Mouse (Mus musculus): ENCODE data around the gene Nap1l5.
"Not testable (repeated sequence)": the region's sequence is repeated elsewhere in the genome, so short reads cannot be mapped to it uniquely, and the experiment has no call there.

The Nap1l5 gene

DNA sequence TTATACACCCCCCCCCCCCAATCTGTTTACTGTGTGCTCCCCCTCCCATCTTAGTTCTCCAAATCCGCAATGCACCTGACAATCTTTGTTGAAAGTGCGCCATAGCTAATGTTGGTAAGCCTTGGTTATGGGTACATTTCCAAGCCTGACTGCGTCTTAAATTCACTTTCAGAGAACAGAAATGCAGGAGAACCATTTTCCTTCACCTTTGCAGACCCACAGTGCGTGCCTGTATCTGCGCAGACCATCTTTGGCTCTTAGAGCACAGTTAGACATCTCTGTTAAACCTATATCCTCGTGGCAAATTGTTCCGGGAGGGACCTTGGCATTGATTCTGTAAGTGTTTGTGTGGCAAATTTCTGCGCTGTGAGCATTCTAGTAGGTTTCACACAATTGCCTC is 460 bp upstream of the Nap1l5 start:
- no peak for DNase-seq (ENCODE audit: low read depth, low spot score)

DNA sequence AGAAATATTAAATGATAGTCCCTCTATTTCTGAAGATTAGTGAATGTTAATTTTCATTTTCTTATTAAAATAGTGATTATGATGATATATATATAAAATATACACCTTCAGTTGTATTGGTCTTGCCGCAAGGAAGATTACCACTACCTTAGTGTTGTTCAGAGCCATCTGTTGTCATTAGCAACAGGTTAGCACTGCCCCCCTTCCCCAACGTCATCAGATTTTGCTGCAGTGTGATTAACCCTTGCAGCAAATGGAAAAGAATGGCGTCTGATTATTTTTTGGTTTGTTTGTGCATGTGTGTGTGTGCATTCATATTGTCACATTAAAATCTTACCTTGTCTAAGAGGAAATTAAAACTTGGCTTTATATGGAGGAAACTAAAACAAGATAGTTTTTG is 2.3 kb downstream of the Nap1l5 start:
- no peak for DNase-seq (ENCODE audit: low read depth, low spot score)

DNA sequence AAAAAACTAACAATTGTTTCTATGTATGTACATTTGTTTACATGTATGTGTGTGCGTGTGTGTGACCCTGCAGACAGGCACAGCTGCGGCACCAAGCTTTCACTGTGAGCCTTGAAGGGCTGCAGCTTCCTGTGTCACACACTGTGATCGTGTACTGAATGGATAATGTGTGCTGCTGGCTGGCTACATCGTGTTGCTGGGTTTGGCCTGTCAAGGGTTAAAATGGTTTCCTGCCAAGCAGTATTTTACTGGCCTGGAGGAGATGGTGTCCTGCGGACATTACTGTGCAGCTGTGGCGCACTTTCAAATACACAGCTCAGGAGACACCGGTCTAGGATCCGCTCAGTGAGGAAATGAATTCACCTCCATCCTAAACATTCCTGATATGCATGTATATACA is 3.7 kb downstream of the Nap1l5 start:
- no peak for DNase-seq (ENCODE audit: low read depth, low spot score)

GRCm38 (mm10) chr6:58900536-58900935 is 6.3 kb downstream of the Nap1l5 start:
- DNase-seq (ENCODE audit: low read depth, low spot score), result no peak

- no peak for DNase-seq (ENCODE audit: low read depth, low spot score)
These were observed 7.8 kb downstream of the Nap1l5 start for GRCm38 (mm10) chr6:58899076-58899475.

GRCm38 (mm10) chr6:58896648-58897047 is 10.2 kb downstream of the Nap1l5 start:
- no peak for DNase-seq (ENCODE audit: low read depth, low spot score)

DNA sequence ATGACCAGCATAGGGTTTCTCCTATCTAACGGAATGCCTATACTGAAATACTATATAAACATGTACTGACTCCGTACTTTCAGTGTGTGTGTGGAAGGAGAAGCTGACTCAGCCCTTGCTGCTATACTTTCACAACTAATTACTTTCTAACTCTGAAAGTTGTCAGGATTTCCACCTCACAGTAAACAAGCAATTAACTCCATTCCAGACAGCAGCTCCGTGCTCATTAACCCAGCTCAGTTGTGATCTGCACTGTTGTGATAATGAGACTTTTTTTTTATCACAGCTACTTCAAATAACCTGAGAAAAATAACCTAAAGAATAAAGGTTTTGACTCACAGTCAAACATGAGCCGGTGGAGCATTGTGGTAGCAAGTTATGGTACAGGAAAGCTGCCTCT is 11.9 kb downstream of the Nap1l5 start:
- DNase-seq (ENCODE audit: low read depth, low spot score), result no peak

- DNase-seq (ENCODE audit: low read depth, low spot score), result no peak
These were observed 13.6 kb downstream of the Nap1l5 start for GRCm38 (mm10) chr6:58893307-58893706.

- no peak for DNase-seq (ENCODE audit: low read depth, low spot score)
These were observed 17.0 kb downstream of the Nap1l5 start for GRCm38 (mm10) chr6:58889917-58890316.

DNA sequence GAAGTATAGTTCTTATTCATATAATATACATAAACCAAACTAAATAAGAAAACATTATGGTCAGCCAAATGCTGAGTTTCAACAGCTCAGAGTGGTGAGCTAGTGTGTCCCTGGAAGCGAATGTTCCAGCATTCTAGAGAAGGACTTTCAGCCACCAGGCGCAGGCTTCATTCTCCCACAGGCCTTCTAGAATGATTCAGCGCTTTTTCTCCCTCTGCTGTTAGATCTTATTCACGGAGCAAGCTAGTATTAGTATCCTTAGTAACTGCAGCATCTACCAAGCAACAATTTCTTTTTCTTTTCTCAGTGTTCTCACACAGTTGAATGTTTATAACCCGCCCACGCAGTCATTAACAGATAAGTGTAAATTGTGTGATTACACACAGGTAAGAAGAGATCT is 24.6 kb downstream of the Nap1l5 start:
- no peak for DNase-seq (ENCODE audit: low read depth, low spot score)

- no peak for DNase-seq (ENCODE audit: low read depth, low spot score)
These were observed 25.5 kb downstream of the Nap1l5 start for GRCm38 (mm10) chr6:58881363-58881762.

DNA sequence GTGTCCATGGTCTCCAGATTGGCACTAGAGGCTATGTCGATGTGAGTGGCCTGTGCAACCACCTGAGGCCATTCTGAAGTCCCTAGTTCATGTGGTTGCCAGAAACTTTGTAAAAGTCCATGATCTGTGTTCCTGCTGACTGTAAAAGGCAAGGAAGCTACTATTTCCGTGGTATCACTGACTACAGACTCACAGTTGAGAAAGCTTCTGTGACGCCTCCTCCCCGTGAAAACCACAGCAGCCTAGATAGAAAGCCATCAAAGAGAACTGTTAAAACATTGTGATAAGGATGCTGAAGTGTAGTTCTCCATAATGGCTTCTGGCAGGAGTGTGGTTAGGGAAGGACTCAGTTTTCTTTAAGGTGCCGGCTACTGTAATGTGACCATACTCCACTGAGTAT is 26.0 kb downstream of the Nap1l5 start:
- DNase-seq (ENCODE audit: low read depth, low spot score), result no peak

- DNase-seq (ENCODE audit: low read depth, low spot score), result no peak
These were observed 26.9 kb downstream of the Nap1l5 start for GRCm38 (mm10) chr6:58879987-58880386.

- no peak for DNase-seq (ENCODE audit: low read depth, low spot score)
These were observed 27.3 kb downstream of the Nap1l5 start for GRCm38 (mm10) chr6:58879572-58879971.

- not testable (repeated sequence) for DNase-seq (ENCODE audit: low read depth, low spot score)
These were observed 39.0 kb downstream of the Nap1l5 start for GRCm38 (mm10) chr6:58867858-58868257.

DNA sequence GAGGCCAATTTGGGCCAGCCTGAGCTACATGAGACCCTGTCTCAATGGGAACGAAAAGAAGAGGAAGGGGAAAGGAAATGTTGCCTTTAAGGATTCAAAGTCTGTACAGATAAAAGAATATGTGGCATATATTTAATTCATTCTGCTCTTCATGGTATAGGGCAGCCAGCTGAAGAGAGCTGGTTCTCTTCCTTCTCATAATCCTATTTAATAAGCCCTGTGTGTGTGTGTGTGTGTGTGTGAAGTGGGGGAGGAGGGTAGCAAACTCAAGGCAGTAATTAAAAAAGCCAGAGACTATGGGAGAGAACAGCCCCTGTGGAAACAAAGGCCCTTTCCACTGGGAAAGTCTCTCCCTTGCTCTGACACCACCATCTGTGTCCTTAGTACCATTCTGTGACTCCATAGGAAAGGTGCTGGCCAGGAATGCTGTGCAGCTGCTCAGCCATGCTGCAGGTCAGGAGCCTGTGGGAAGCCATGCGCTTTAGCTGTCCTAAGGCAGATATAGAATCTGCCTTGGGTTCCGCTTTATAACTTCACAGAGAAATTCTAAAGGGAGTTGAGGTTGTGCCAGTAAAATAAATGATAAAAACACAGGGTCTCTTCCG is 43.1 kb downstream of the Nap1l5 start:
- no peak for DNase-seq (ENCODE audit: low read depth, low spot score)

- DNase-seq (ENCODE audit: low read depth, low spot score), result no peak
These were observed 44.4 kb downstream of the Nap1l5 start for GRCm38 (mm10) chr6:58862446-58862993.

GRCm38 (mm10) chr6:58859517-58859916 is 47.4 kb downstream of the Nap1l5 start:
- no peak for DNase-seq (ENCODE audit: low read depth, low spot score)

GRCm38 (mm10) chr6:58856494-58856893 is 50.4 kb downstream of the Nap1l5 start:
- no peak for DNase-seq (ENCODE audit: low read depth, low spot score)

- DNase-seq (ENCODE audit: low read depth, low spot score), result no peak
These were observed 51.1 kb downstream of the Nap1l5 start for GRCm38 (mm10) chr6:58855676-58856367.

Data from c-Kit-negative CD71-positive TER-119-positive erythroid progenitor cells, embryonic 14.5 days (primary cell).